Mouse (Mus musculus): ENCODE measurements around the gene Tdrd1. TPM values are rescaled to one million over a fixed set of nuclear protein-coding genes. Genes with fewer than 3 reads are reported as not detected.

The Tdrd1 gene
- total and polyA plus RNA-seq, 3 experiments = not detected

DNA sequence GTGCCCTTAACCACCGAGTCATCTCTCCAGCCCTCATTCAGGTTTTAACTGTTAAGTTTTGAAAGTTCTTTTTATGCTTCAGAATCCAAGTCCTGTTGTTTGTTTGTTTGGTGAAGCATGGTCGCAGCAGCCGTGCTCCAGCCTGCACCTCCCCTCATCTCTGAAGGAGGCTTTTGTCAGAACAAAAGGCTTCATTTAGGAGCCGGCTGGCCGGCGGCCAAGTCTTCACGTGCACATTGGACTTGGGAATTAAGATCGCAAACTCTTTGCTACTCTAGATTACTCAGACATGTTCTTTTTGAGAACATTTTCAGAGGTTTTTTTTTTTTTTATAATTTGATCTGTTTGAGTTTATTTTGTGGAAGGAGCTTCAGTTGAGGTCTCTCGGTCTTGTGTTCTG is 9.3 kb downstream of the Tdrd1 start:
- TF ChIP-seq MAX (IDR thresholded peaks at IDR 0.05; ENCODE audit: low read length) (no peak), CTCF (IDR thresholded peaks at IDR 0.05 in 2 of 3, conservative IDR thresholded peaks at IDR 0.05 in 1 of 3; ENCODE audit: control insufficient read depth in 1 of 3, insufficient read depth in 1 of 3, low read depth in 2 of 3, low read length in 3 of 3, poor library complexity in 1 of 3, severe bottlenecking in 1 of 3) (no peak), BHLHE40 (IDR thresholded peaks at IDR 0.05; ENCODE audit: borderline replicate concordance, low read depth, low read length) (no peak), RCOR1 (IDR thresholded peaks at IDR 0.05; ENCODE audit: low read depth, low read length) (no peak), ZKSCAN1 (IDR thresholded peaks at IDR 0.05; ENCODE audit: low read depth, low read length) (no peak), RAD21 (IDR thresholded peaks at IDR 0.05; ENCODE audit: low read depth, low read length) (no peak), CHD2 (IDR thresholded peaks at IDR 0.05; ENCODE audit: low read length) (no peak), NRF1 (IDR thresholded peaks at IDR 0.05; ENCODE audit: insufficient read depth, low read depth, low read length, poor library complexity, severe bottlenecking) (no peak), USF2 (IDR thresholded peaks at IDR 0.05; ENCODE audit: borderline replicate concordance in 1 of 2, insufficient read depth in 1 of 2, low read depth in 1 of 2, low read length in 2 of 2) (no peak), EP300 (IDR thresholded peaks at IDR 0.05; ENCODE audit: low read depth in 1 of 2, low read length in 2 of 2) (no peak), UBTF (IDR thresholded peaks at IDR 0.05; ENCODE audit: borderline replicate concordance, insufficient read depth, low read depth, low read length) (no peak), TAL1 (IDR thresholded peaks at IDR 0.05; ENCODE audit: low read length) (no peak), GATA1 (IDR thresholded peaks at IDR 0.05; ENCODE audit: low read depth, low read length) (no peak), MEF2A (IDR thresholded peaks at IDR 0.05; ENCODE audit: extremely low read depth, insufficient replicate concordance, low read depth, low read length, poor library complexity, severe bottlenecking) (no peak), MAZ (IDR thresholded peaks at IDR 0.05; ENCODE audit: low read depth, low read length) (no peak), TCF12 (IDR thresholded peaks at IDR 0.05; ENCODE audit: low read depth, low read length) (no peak), KAT2A (conservative IDR thresholded peaks at IDR 0.05; ENCODE audit: low read depth, low read length) (no peak), ELF1 (IDR thresholded peaks at IDR 0.05; ENCODE audit: low read depth, low read length) (no peak), USF1 (IDR thresholded peaks at IDR 0.05; ENCODE audit: low read depth, low read length) (no peak)
- Histone ChIP-seq H3K4me3 (ENCODE audit: control insufficient read depth in 1 of 2, insufficient read depth in 1 of 2, low read depth in 2 of 2, low read length in 2 of 2) (no peak overlapping the region), H3K9me3 (replicated peaks; ENCODE audit: insufficient read depth, low read length) (no peaks in the 10 kb centered on the region), H3K36me3 (ENCODE audit: control insufficient read depth in 1 of 2, insufficient read depth in 2 of 2, low read length in 2 of 2) (no peaks in the 10 kb centered on the region), H3K79me2 (ENCODE audit: control insufficient read depth, insufficient read depth, low read length, poor library complexity) (no peaks in the 10 kb centered on the region), H3K27me3 (ENCODE audit: control insufficient read depth in 1 of 2, insufficient read depth in 2 of 2, low read length in 2 of 2) (peaks cover 13 to 26% of the 10 kb centered on the region in 2 experiments), H3K4me1 (ENCODE audit: control insufficient read depth in 1 of 2, insufficient read depth in 2 of 2, low read length in 2 of 2) (no peaks in the 10 kb centered on the region), H3K27ac (ENCODE audit: control insufficient read depth, low read depth, low read length) (no peak overlapping the region), H3K9ac (ENCODE audit: control insufficient read depth, low read depth, low read length, poor library complexity, severe bottlenecking) (no peak overlapping the region)
- DNase-seq (ENCODE audit: low read depth, low spot score) = no peak

Measured in MEL (cell line).